Mouse (Mus musculus): ENCODE data around the gene Gm10320. TPM values are rescaled to one million over a fixed set of nuclear protein-coding genes. Genes with fewer than 3 reads are reported as not detected.

Gm10320 gene
- polyA plus RNA-seq (2012; rRNA removed) = 0.30 and 0.55 TPM in 2 replicates

GRCm38 (mm10) chr13:98491909-98492308 lies at the start of gene Gm10320:
Gm10320 (minus strand) TSS chr13:98492001.

Other genes starting within 250 kb of the Gm10320 start
- 0.63 and 0.84 TPM in 2 replicates for gene Utp15, start 229.0 kb downstream of the Gm10320 start, polyA plus RNA-seq (2012; rRNA removed)
- 3.2 and 4.9 TPM in 2 replicates for gene Ankra2, start 228.9 kb downstream of the Gm10320 start, polyA plus RNA-seq (2012; rRNA removed)
- gene Gm21976, start 212.1 kb downstream of the Gm10320 start, polyA plus RNA-seq (2012; rRNA removed) = not detected in 2 replicates
- gene Btf3, start 175.0 kb downstream of the Gm10320 start, polyA plus RNA-seq (2012; rRNA removed) = 13.6 and 16.2 TPM in 2 replicates
- not detected in 2 replicates for gene Foxd1, start 137.8 kb downstream of the Gm10320 start, polyA plus RNA-seq (2012; rRNA removed)
- not detected in 2 replicates for gene Tmem174, start 145.4 kb upstream of the Gm10320 start, polyA plus RNA-seq (2012; rRNA removed)
- gene Tmem171, start 202.8 kb upstream of the Gm10320 start, polyA plus RNA-seq (2012; rRNA removed) = 20.3 and 23.5 TPM in 2 replicates

Data from stomach, adult 2 months (tissue).